Mouse (Mus musculus): ENCODE measurements around the gene Snph. TPM values are rescaled to one million over a fixed set of nuclear protein-coding genes. Genes with fewer than 3 reads are reported as not detected.

The Snph gene
- polyA plus RNA-seq, 1 experiment from 2014 or later: 2.0 TPM

DNA sequence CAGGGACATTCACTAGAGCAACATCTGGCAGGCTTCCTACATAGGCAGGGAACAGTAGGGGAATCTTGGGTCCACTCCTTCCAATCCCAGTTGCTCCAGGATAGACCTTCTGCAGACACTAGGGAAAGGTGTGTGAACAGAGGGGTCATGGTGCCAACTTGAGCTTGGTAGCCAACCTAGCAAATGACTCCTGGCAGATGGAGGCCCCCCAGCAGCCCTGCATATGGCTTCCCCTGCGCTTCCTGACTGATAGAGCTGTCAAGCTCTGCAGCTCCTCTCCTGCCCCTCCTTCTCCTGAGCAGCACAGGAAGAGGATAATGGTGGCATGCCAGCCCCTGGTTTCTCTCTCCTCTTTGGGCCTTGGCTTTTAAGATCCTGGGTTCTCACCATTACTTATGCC, 24.0 kb downstream of the Snph start:
- H3K27ac ChIP-seq (ENCODE audit: low read length): no peak overlapping the region
- H3K4me2 ChIP-seq (ENCODE audit: low read depth, low read length): no peak overlapping the region
- no peaks in the 10 kb centered on the region for H3K27me3 ChIP-seq (replicated peaks; ENCODE audit: control insufficient read depth, insufficient read depth, low read length)
- no peak overlapping the region for H3K9ac ChIP-seq (ENCODE audit: low read depth, low read length)
- no peaks in the 10 kb centered on the region for H3K36me3 ChIP-seq (ENCODE audit: control insufficient read depth, insufficient read depth, low read length)
- ATAC-seq: no peak
- H3K4me3 ChIP-seq (ENCODE audit: low read length): no peak overlapping the region
- H3K9me3 ChIP-seq (ENCODE audit: control insufficient read depth, low read length): no peaks in the 10 kb centered on the region
- H3K4me1 ChIP-seq (ENCODE audit: control insufficient read depth, insufficient read depth, low read length): peaks cover 3% of the 10 kb centered on the region; the same call in 1 of the 2 replicates
- WGBS: 67% methylated on average over 1 of the region's 1 CpGs

DNA sequence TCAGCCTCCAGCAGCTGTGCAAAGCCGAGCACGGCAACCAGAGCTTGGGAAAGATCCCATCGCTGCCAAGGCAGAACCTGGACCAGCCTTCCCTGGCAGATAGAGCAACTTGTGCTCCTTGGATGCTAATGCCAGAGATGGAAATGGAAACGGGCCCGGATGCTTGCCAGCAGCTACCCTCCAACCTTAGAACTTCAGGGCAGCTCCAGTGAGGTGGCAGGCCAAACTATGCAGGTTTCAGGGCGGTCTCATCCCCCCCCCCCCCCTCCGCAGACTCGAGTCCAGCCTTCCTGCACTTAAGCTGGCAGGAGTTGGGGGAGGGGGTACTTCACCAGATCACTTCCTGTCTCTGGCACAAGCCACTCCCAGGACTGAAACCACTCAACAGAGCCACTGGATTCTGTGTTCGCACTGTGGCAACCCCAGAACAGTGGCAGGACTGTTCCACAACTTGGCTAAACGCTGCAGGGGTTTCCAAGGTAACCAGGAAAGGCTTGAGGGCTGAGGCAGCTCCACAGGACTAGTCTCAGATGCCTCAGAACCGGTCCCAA, 26.9 kb downstream of the Snph start:
- ATAC-seq: no peak
- H3K27me3 ChIP-seq (replicated peaks; ENCODE audit: control insufficient read depth, insufficient read depth, low read length): no peaks in the 10 kb centered on the region
- H3K27ac ChIP-seq (ENCODE audit: low read length): no peak overlapping the region
- peaks cover 7% of the 10 kb centered on the region; the same call in 1 of the 2 replicates for H3K4me1 ChIP-seq (ENCODE audit: control insufficient read depth, insufficient read depth, low read length)
- no peaks in the 10 kb centered on the region for H3K36me3 ChIP-seq (ENCODE audit: control insufficient read depth, insufficient read depth, low read length)
- H3K9ac ChIP-seq (ENCODE audit: low read depth, low read length): no peak overlapping the region
- no peak overlapping the region for H3K4me2 ChIP-seq (ENCODE audit: low read depth, low read length)
- 41% methylated on average over 11 of the region's 11 CpGs for WGBS
- no peaks in the 10 kb centered on the region for H3K9me3 ChIP-seq (ENCODE audit: control insufficient read depth, low read length)
- H3K4me3 ChIP-seq (ENCODE audit: low read length): no peak overlapping the region

DNA sequence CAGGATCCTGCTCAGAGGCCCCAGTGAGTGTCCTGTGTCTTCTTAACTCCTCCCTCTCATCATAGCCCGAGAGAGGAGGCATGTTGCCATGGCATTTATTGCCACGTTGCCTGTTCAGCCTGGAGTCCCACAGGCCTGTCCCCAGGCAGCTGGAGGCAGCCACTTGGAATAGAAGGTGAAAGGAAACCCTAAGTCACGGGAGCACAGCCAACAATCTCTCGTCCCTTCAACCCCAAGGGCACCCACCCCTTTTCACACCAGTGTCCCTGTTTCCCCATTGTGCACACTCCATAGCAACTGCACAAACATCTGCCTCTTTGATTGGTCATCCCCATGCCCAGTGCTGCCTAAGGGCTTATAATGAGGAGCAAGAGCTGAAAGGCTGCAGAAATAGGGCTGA, 28.8 kb downstream of the Snph start:
- no peak overlapping the region for H3K9ac ChIP-seq (ENCODE audit: low read depth, low read length)
- WGBS: 44% methylated on average over 4 of the region's 4 CpGs
- H3K4me3 ChIP-seq (ENCODE audit: low read length): no peak overlapping the region
- no peaks in the 10 kb centered on the region for H3K27me3 ChIP-seq (replicated peaks; ENCODE audit: control insufficient read depth, insufficient read depth, low read length)
- no peak for ATAC-seq
- H3K4me2 ChIP-seq (ENCODE audit: low read depth, low read length): no peak overlapping the region
- H3K9me3 ChIP-seq (ENCODE audit: control insufficient read depth, low read length): no peaks in the 10 kb centered on the region
- no peaks in the 10 kb centered on the region for H3K36me3 ChIP-seq (ENCODE audit: control insufficient read depth, insufficient read depth, low read length)
- H3K27ac ChIP-seq (ENCODE audit: low read length): no peak overlapping the region
- peaks cover 7% of the 10 kb centered on the region; the same call in 1 of the 2 replicates for H3K4me1 ChIP-seq (ENCODE audit: control insufficient read depth, insufficient read depth, low read length)

DNA sequence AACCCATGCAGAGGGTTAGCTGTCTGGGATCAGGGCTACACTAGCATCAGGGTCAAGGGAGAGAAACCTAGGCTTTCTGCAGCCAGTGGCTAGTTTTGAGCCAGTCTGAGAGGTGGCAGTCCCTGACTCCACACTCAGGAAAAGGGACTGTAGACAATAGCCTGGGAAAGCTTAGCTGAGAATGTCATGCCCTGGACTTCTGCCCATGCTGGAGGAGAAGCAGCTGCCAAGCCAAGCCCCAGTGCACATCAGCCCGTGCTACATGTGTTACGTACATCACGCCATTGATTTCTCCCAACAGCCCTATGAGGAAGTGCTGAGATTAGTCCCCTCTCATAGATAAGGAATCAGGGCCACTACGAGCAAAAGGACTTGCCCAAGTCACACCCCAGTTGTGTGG, 30.3 kb downstream of the Snph start:
- WGBS: 39% methylated on average over 4 of the region's 4 CpGs

DNA sequence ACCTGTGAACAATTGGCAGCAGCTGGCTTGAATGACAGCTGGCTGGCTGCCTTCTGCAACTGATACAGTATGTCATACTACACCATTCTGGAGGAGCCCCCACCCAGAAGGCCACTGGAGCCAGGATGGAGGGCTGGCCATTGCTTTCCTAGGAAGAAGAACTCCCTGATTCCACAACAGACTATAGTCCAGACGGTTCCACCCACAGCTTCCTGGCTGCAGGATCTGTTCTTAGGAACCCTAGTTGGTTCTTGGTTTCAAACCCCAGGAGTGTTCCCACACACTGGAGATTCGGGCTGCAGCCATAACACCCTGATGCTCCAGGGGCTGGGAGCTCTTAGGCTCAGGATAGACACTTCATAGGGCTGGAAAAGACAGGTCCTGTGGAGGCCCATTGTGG, 34.3 kb downstream of the Snph start:
- Histone ChIP-seq H3K4me1 (ENCODE audit: control insufficient read depth, insufficient read depth, low read length) (0 out of 2 replicates have a peak, but pooled peaks cover 4% of the 10 kb centered on the region), H3K4me3 (ENCODE audit: low read length) (no peak overlapping the region), H3K36me3 (ENCODE audit: control insufficient read depth, insufficient read depth, low read length) (no peaks in the 10 kb centered on the region), H3K9me3 (ENCODE audit: control insufficient read depth, low read length) (no peaks in the 10 kb centered on the region), H3K27me3 (replicated peaks; ENCODE audit: control insufficient read depth, insufficient read depth, low read length) (no peaks in the 10 kb centered on the region), H3K27ac (ENCODE audit: low read length) (no peak overlapping the region), H3K9ac (ENCODE audit: low read depth, low read length) (no peak overlapping the region), H3K4me2 (ENCODE audit: low read depth, low read length) (no peak overlapping the region)
- no peak for ATAC-seq
- 80% methylated on average over 2 of the region's 2 CpGs for WGBS

More for the DNA sequence above, 30.3 kb downstream of the Snph start:
- no peak overlapping the region for H3K4me2 ChIP-seq (ENCODE audit: low read depth, low read length)
- H3K9me3 ChIP-seq (ENCODE audit: control insufficient read depth, low read length): no peaks in the 10 kb centered on the region
- H3K27me3 ChIP-seq (replicated peaks; ENCODE audit: control insufficient read depth, insufficient read depth, low read length): no peaks in the 10 kb centered on the region
- no peak overlapping the region for H3K27ac ChIP-seq (ENCODE audit: low read length)
- no peak overlapping the region for H3K4me3 ChIP-seq (ENCODE audit: low read length)
- peaks cover 7% of the 10 kb centered on the region; the same call in 1 of the 2 replicates for H3K4me1 ChIP-seq (ENCODE audit: control insufficient read depth, insufficient read depth, low read length)
- no peaks in the 10 kb centered on the region for H3K36me3 ChIP-seq (ENCODE audit: control insufficient read depth, insufficient read depth, low read length)
- ATAC-seq: peak; percentile 32; the same call in 1 of the 2 replicates
- no peak overlapping the region for H3K9ac ChIP-seq (ENCODE audit: low read depth, low read length)

DNA sequence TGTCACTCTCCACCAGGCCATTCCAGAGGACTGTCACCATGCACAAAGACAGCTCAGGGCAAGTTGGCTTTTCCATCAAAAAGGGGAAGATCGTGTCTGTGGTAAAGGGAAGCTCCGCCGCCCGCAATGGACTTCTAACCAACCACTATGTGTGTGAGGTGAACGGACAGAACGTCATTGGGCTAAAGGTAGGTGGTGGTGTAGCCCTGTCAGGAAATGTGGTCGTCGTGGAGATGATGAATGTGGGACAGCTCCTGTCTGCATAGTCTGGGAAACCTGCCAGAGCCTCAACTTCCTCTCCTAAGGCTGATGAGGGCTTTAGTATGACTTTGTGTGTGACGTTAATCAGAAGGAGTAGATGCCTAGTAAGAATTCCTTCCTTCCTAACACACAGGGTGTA, 45.1 kb downstream of the Snph start:
- Histone ChIP-seq H3K4me1 (ENCODE audit: control insufficient read depth, insufficient read depth, low read length) (no peaks in the 10 kb centered on the region), H3K27me3 (replicated peaks; ENCODE audit: control insufficient read depth, insufficient read depth, low read length) (no peaks in the 10 kb centered on the region), H3K9ac (ENCODE audit: low read depth, low read length) (no peak overlapping the region), H3K4me3 (ENCODE audit: low read length) (no peak overlapping the region), H3K36me3 (ENCODE audit: control insufficient read depth, insufficient read depth, low read length) (no peaks in the 10 kb centered on the region), H3K4me2 (ENCODE audit: low read depth, low read length) (no peak overlapping the region), H3K27ac (ENCODE audit: low read length) (no peak overlapping the region), H3K9me3 (ENCODE audit: control insufficient read depth, low read length) (no peaks in the 10 kb centered on the region)
- ATAC-seq: no peak
- WGBS: 64% methylated on average over 9 of the region's 9 CpGs

DNA sequence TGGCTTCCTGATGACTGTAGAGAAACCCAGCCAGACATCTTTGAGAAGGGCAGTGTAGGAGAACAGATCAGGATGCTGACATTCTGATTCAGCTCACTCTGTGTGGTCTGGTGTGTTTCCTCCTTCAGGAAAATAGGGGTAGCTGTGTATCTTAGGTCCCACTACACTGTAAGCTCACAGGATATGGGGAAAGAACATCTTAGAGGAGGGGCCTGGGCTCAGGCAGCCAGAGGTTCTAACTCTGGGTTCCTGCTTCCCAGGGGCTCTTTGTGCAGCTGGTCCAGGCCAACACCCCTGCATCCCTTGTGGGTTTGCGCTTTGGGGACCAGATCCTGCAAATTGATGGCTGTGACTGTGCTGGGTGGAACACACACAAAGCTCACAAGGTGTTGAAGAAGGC, 45.6 kb downstream of the Snph start:
- no peak overlapping the region for H3K4me3 ChIP-seq (ENCODE audit: low read length)
- no peak for ATAC-seq
- H3K27ac ChIP-seq (ENCODE audit: low read length): no peak overlapping the region
- 83% methylated on average over 1 of the region's 1 CpGs for WGBS
- H3K27me3 ChIP-seq (replicated peaks; ENCODE audit: control insufficient read depth, insufficient read depth, low read length): no peaks in the 10 kb centered on the region
- no peak overlapping the region for H3K4me2 ChIP-seq (ENCODE audit: low read depth, low read length)
- H3K36me3 ChIP-seq (ENCODE audit: control insufficient read depth, insufficient read depth, low read length): no peaks in the 10 kb centered on the region
- H3K9ac ChIP-seq (ENCODE audit: low read depth, low read length): no peak overlapping the region
- no peaks in the 10 kb centered on the region for H3K9me3 ChIP-seq (ENCODE audit: control insufficient read depth, low read length)
- no peaks in the 10 kb centered on the region for H3K4me1 ChIP-seq (ENCODE audit: control insufficient read depth, insufficient read depth, low read length)

DNA sequence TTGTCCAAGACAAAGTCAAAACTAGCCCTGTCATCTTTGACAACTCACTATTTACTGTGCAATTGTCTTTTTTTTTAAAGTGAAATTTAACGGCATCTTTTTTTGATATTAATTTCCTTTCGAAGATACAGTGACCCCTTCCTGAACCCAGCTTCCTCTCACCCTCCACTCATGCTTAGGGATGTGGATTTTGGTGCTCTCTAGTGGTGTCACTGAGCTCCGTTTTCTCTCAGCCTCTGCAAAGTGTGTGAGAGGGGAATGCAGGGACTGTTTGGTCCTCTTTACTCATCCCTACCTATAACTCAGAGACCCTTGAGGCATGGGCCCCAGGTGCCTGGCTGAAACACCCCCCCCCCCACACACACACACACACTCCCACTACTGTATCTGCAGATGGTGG, 46.5 kb downstream of the Snph start:
- no peak overlapping the region for H3K4me2 ChIP-seq (ENCODE audit: low read depth, low read length)
- ATAC-seq: 0 out of 2 replicates have a peak, but pooled peaks have one; percentile 15
- no peak overlapping the region for H3K27ac ChIP-seq (ENCODE audit: low read length)
- H3K36me3 ChIP-seq (ENCODE audit: control insufficient read depth, insufficient read depth, low read length): no peaks in the 10 kb centered on the region
- no peaks in the 10 kb centered on the region for H3K9me3 ChIP-seq (ENCODE audit: control insufficient read depth, low read length)
- no peak overlapping the region for H3K4me3 ChIP-seq (ENCODE audit: low read length)
- no peak overlapping the region for H3K9ac ChIP-seq (ENCODE audit: low read depth, low read length)
- H3K27me3 ChIP-seq (replicated peaks; ENCODE audit: control insufficient read depth, insufficient read depth, low read length): no peaks in the 10 kb centered on the region
- 0 out of 2 replicates have a peak, but pooled peaks cover under 1% of the 10 kb centered on the region for H3K4me1 ChIP-seq (ENCODE audit: control insufficient read depth, insufficient read depth, low read length)
- WGBS: 41% methylated on average over 3 of the region's 3 CpGs

DNA sequence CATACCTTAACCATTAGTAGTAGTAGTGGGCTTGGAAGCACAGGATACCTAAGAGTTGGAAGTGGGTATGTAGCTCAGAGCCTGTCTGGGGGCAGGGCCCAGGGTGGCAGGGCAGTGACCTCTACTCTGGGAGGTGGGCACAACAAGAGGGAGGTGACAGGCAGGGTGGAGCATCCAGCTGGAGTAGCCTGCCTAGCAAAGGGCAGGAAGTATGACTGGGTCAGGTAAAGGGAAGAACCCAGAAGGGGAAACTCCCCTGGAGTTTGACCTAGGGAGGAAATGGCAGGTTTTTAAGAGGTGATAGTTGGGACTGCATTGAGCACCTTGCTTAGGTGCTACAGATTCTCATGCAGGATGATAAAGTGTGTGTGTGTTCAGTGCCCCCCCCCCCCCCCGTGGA, 51.4 kb downstream of the Snph start:
- no peaks in the 10 kb centered on the region for H3K36me3 ChIP-seq (ENCODE audit: control insufficient read depth, insufficient read depth, low read length)
- H3K4me1 ChIP-seq (ENCODE audit: control insufficient read depth, insufficient read depth, low read length): peaks cover 3% of the 10 kb centered on the region; the same call in 1 of the 2 replicates
- 14% methylated on average over 1 of the region's 1 CpGs for WGBS
- no peaks in the 10 kb centered on the region for H3K27me3 ChIP-seq (replicated peaks; ENCODE audit: control insufficient read depth, insufficient read depth, low read length)
- H3K4me2 ChIP-seq (ENCODE audit: low read depth, low read length): no peak overlapping the region
- H3K27ac ChIP-seq (ENCODE audit: low read length): no peak overlapping the region
- H3K9ac ChIP-seq (ENCODE audit: low read depth, low read length): no peak overlapping the region
- H3K9me3 ChIP-seq (ENCODE audit: control insufficient read depth, low read length): no peaks in the 10 kb centered on the region
- H3K4me3 ChIP-seq (ENCODE audit: low read length): no peak overlapping the region
- ATAC-seq: peak; percentile 58

DNA sequence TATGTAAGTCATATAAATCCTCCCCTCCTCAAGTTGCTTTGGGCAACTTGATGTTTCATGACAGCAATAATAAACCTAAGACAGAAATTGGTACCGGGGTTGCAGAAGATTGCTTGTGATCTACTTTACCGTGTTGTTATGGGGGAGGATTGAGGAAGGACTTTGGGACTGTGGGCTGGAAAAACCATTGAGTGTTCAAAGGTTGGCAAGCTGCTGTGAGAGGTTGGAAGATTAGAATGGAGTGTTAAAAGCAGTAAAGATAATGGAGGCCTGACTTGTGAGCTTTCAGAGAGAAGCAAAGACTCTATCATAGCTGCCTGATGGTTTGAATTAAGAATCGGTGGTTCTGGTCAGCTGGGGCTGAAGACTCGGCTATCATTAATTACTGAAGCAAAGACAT, 53.2 kb downstream of the Snph start:
- H3K27me3 ChIP-seq (replicated peaks; ENCODE audit: control insufficient read depth, insufficient read depth, low read length): no peaks in the 10 kb centered on the region
- ATAC-seq: peak; percentile 61
- WGBS: 66% methylated on average over 4 of the region's 4 CpGs
- H3K4me2 ChIP-seq (ENCODE audit: low read depth, low read length): peak overlapping the region; percentile 26; the same call in 1 of the 2 replicates
- H3K36me3 ChIP-seq (ENCODE audit: control insufficient read depth, insufficient read depth, low read length): no peaks in the 10 kb centered on the region
- H3K4me1 ChIP-seq (ENCODE audit: control insufficient read depth, insufficient read depth, low read length): peaks cover 7% of the 10 kb centered on the region; the same call in 1 of the 2 replicates
- no peak overlapping the region for H3K4me3 ChIP-seq (ENCODE audit: low read length)
- H3K9me3 ChIP-seq (ENCODE audit: control insufficient read depth, low read length): no peaks in the 10 kb centered on the region
- peak overlapping the region; percentile 79 for H3K27ac ChIP-seq (ENCODE audit: low read length)
- no peak overlapping the region for H3K9ac ChIP-seq (ENCODE audit: low read depth, low read length)

Measured in intestine, embryonic 16.5 days (tissue).